Mouse (Mus musculus) layer of hippocampus, adult 6 months (tissue): Measurements from ENCODE around the gene Aldh3b2. TPM values are rescaled to one million over a fixed set of nuclear protein-coding genes. Genes with fewer than 3 reads are reported as not detected.

Experiments used
- long read RNA-seq, 2 experiments: library from polyadenylated mRNA; unstranded; transcript quantifications; one replicate each; pipeline ENCODE4 v2.0.0; 2019 to 2020
- polyA plus RNA-seq: library from polyadenylated mRNA; unstranded; fragments of <200 nt; fragmentation: Nextera tagmentation; gene quantifications from 2 replicates; pipeline ENCODE4 v1.2.3, GENCODE M21; 2021

The Aldh3b2 gene
- 2.3 and 2.5 TPM in 2 replicates for polyA plus RNA-seq
- long read RNA-seq, experiment 1, partial matches to known transcripts: 6 of 6 reads
- long read RNA-seq, experiment 1, other reads (novel, unspliced or antisense): 0 of 6 reads
- long read RNA-seq, experiment 2, partial matches to known transcripts: 3 of 3 reads
- long read RNA-seq, experiment 2, other reads (novel, unspliced or antisense): 0 of 3 reads

GRCm38 (mm10) chr19:3972229-3972628, at the start of gene Aldh3b2:
Gene Aldh3b2 (plus strand): TSS chr19:3972328.

DNA sequence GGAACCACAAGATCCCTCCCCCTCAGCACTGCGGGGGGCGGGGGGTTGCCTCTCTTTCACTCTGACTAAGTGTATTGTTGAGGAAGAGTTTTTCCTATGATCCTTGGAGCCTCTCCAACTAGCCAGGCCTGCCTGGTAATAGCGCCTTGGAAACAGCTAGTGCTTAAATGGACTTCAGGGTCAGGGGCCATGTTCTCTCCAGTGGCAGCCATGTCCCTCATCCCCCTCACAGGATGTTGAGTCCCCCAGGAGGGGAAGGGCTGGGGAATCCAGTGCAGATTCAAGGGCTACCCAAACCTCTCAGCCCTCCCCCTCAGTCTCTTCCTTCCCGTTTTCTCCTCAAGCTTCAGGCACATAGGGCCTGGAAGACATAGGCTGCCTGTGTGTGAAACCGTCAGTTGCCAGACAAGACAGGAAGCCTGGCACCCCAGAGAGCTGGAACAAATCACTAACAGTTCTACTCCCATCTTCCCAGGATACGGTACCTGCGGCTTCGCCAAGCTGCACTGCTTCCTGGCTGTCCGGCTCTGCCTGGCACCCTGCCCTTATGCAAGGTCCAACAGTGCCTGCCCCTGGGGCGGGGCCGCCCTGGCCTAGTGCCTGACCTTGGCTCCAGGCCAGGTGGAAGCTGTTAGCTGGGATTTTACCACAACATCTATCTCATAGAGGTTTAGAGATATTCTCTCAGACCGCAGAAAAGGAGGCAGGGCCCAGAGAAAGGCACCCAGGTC, 42.8 kb upstream of the Aldh3b2 start, which contains the start of gene Aldh3b1:
Gene Aldh3b1 (minus strand): TSS at position 598 of the 731 bp plus-strand sequence.

DNA sequence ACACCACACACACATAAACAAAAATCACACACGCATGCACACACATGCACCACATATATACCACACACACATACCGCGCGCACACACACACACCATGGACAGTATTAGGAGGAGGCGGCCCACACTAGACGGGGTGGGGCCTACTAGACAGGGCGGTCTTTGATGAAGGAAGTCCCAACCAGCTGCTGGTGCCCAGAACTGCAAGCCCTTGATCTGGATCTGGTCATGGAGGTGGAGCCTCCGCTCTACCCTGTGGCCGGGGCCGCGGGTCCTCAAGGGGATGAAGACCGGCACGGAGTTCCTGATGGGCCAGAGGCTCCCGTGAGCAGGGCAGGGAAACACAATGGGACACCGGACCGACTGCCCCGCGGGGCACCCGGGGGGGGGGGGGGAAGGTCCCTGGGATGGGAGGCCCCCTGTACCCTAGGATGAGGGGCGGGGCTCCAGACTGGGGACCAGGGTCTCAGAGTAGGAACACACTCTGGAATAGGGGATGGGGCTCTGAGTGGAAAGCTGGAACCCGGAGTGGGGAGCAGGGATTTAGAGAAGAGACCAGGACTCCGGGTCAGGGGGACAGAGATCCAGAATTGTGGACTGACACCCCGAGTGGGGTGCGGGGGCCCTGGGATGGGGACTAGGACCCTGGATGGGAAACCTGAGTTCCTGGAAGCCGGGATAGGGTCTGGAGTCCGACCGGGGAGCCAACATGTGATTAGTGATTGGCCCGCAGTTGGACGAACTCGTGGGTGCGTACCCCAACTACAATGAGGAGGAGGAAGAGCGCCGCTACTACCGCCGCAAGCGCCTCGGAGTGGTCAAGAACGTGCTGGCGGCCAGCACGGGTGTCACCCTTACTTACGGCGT, 36.9 kb upstream of the Aldh3b2 start, which contains the start of gene Unc93b1:
Gene Unc93b1 (plus strand): TSS at position 155 of the 864 bp plus-strand sequence.

GRCm38 (mm10) chr19:3958470-3958869, 13.7 kb upstream of the Aldh3b2 start, which contains the start of gene Aldh3b3:
Gene Aldh3b3 (plus strand): TSS chr19:3958645.

GRCm38 (mm10) chr19:3986334-3986733, 14.2 kb downstream of the Aldh3b2 start, which contains the start of gene Acy3:
Gene Acy3 (plus strand): TSS chr19:3986570.

GRCm38 (mm10) chr19:3992416-3992815, 20.3 kb downstream of the Aldh3b2 start, which contains the start of gene Tbx10:
Gene Tbx10 (plus strand): TSS chr19:3992752.

GRCm38 (mm10) chr19:4000119-4000900, 28.2 kb downstream of the Aldh3b2 start, which contains the start of the genes Nudt8 and Gm49405:
Gene Nudt8 (plus strand): TSS chr19:4000580.
Gene Gm49405 (plus strand): TSS chr19:4000626.

GRCm38 (mm10) chr19:4003112-4003511, 31.0 kb downstream of the Aldh3b2 start, which contains the start of gene Doc2g:
Gene Doc2g (plus strand): TSS chr19:4003313.

GRCm38 (mm10) chr19:4012432-4013022, 40.4 kb downstream of the Aldh3b2 start, which contains the start of gene Ndufv1:
Gene Ndufv1 (minus strand): TSS chr19:4012806.

Other genes with a start within 250 kb of the Aldh3b2 start
- gene Kmt5b, start 204.9 kb upstream of the Aldh3b2 start, polyA plus RNA-seq: 8.6 and 9.5 TPM in 2 replicates
- gene Chka, start 120.6 kb upstream of the Aldh3b2 start, polyA plus RNA-seq: 19.4 and 20.0 TPM in 2 replicates
- gene Tcirg1, start 65.2 kb upstream of the Aldh3b2 start, polyA plus RNA-seq: 3.9 and 4.3 TPM in 2 replicates
- gene Ndufs8, start 59.6 kb upstream of the Aldh3b2 start, polyA plus RNA-seq: 575 and 594 TPM in 2 replicates
- 7.0 and 8.7 TPM in 2 replicates for gene Aldh3b1, start 42.5 kb upstream of the Aldh3b2 start, polyA plus RNA-seq
- 25.0 and 27.9 TPM in 2 replicates for gene Unc93b1, start 37.1 kb upstream of the Aldh3b2 start, polyA plus RNA-seq
- gene Aldh3b3, start 13.7 kb upstream of the Aldh3b2 start, polyA plus RNA-seq: not detected in 2 replicates
- gene Acy3, start 14.2 kb downstream of the Aldh3b2 start, polyA plus RNA-seq: 2.2 and 3.3 TPM in 2 replicates
- gene Tbx10, start 20.4 kb downstream of the Aldh3b2 start, polyA plus RNA-seq: 0.10 TPM in 1 of 2 replicates, not detected in the other
- 22.0 and 24.3 TPM in 2 replicates for gene Nudt8, start 28.3 kb downstream of the Aldh3b2 start, polyA plus RNA-seq
- gene Gm49405, start 28.3 kb downstream of the Aldh3b2 start, polyA plus RNA-seq: 0.09 and 0.10 TPM in 2 replicates
- 2.8 and 2.9 TPM in 2 replicates for gene Doc2g, start 31.0 kb downstream of the Aldh3b2 start, polyA plus RNA-seq
- 448 and 464 TPM in 2 replicates for gene Ndufv1, start 40.5 kb downstream of the Aldh3b2 start, polyA plus RNA-seq
- gene Gstp1, start 65.7 kb downstream of the Aldh3b2 start, polyA plus RNA-seq: 1,221 and 1,279 TPM in 2 replicates
- 2.1 and 2.8 TPM in 2 replicates for gene Gstp2, start 73.7 kb downstream of the Aldh3b2 start, polyA plus RNA-seq
- not detected in 2 replicates for gene Gstp3, start 87.2 kb downstream of the Aldh3b2 start, polyA plus RNA-seq
- gene Cabp2, start 109.2 kb downstream of the Aldh3b2 start, polyA plus RNA-seq: not detected in 2 replicates
- 59.8 and 62.1 TPM in 2 replicates for gene Cdk2ap2, start 124.9 kb downstream of the Aldh3b2 start, polyA plus RNA-seq
- gene Pitpnm1, start 127.7 kb downstream of the Aldh3b2 start, polyA plus RNA-seq: 52.0 and 59.9 TPM in 2 replicates
- 204 and 212 TPM in 2 replicates for gene Aip, start 153.5 kb downstream of the Aldh3b2 start, polyA plus RNA-seq
- gene Gpr152, start 167.5 kb downstream of the Aldh3b2 start, polyA plus RNA-seq: not detected in 2 replicates
- 0.04 TPM in 1 of 2 replicates, not detected in the other for gene Cabp4, start 171.7 kb downstream of the Aldh3b2 start, polyA plus RNA-seq
- 101 and 105 TPM in 2 replicates for gene Coro1b, start 176.3 kb downstream of the Aldh3b2 start, polyA plus RNA-seq
- 1.2 and 2.0 TPM in 2 replicates for gene Ptprcap, start 181.3 kb downstream of the Aldh3b2 start, polyA plus RNA-seq
- gene Rps6kb2, start 191.0 kb downstream of the Aldh3b2 start, polyA plus RNA-seq: 7.5 and 9.5 TPM in 2 replicates
- 2.8 and 2.9 TPM in 2 replicates for gene Carns1, start 203.2 kb downstream of the Aldh3b2 start, polyA plus RNA-seq
- gene Tbc1d10c, start 219.0 kb downstream of the Aldh3b2 start, polyA plus RNA-seq: 0.19 TPM in 1 of 2 replicates, not detected in the other
- 345 and 357 TPM in 2 replicates for gene Ppp1ca, start 219.7 kb downstream of the Aldh3b2 start, polyA plus RNA-seq
- 5.9 and 6.0 TPM in 2 replicates for gene Rad9a, start 229.3 kb downstream of the Aldh3b2 start, polyA plus RNA-seq
- 0.18 and 0.26 TPM in 2 replicates for gene Clcf1, start 241.9 kb downstream of the Aldh3b2 start, polyA plus RNA-seq
- not detected in 2 replicates for gene AC109138.7, start 242.0 kb downstream of the Aldh3b2 start, polyA plus RNA-seq